Mouse (Mus musculus): ENCODE measurements at regions not wholly inside any gene's neighbourhood (a gene's known extent, or its start where the extent isn't known, plus 50 kb on each side); places are given as distances from the start of the nearest gene placed in this dataset.

DNA sequence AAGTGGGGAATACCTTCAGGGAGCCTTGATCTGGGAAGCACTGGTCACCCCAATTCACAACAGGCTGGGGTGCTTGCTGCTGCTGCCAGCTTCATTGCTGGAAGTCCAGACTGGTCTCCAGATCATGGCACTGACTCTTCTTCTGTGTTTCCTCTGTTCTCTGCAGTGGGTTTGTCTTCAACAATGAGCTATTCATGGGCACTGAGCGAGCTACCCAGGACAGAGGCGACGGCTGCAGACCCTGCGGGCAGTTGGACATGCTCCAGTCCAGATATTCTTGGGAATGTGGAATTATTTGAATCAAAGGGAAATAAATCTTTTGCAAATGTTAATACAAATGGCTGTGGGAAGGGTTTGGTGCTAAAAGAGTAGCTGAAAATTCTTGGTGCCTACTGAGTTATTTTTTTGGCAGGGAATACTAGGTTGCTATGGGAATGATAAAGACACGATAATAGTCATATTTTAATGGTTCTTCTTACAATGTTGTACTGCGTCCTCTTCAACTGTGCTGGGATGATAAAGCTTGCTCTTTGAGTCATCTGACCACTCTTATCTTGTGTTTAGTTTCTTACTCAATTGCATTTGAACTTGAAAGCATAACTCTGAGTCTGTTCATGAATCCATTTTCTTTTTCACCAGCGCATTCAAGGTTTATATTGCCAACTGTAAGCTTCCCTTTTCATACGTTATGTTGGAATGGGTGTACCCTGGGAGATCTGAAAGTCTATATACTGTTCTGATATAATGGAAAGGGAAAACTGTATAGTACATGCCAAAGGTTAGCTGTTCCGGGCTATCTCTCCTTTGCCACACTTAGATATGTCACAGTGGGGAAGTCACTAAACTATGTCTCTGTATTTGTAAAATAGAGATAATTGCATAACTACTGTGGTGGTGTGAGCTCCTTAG is 120.1 kb upstream of the Map3k1 start:
- TF ChIP-seq CEBPB (IDR thresholded peaks at IDR 0.05; ENCODE audit: insufficient read depth, poor library complexity, severe bottlenecking) (no peak), POLR2A (IDR thresholded peaks at IDR 0.05; ENCODE audit: insufficient read length, low read depth) (no peak), TCF12 (IDR thresholded peaks at IDR 0.05; ENCODE audit: insufficient read depth, poor library complexity, severe bottlenecking) (no peak), REST (IDR thresholded peaks at IDR 0.05; ENCODE audit: insufficient read depth, insufficient read length) (no peak), USF1 (IDR thresholded peaks at IDR 0.05; ENCODE audit: low read depth) (no peak)
- no peaks in the 10 kb centered on the region for H3K36me3 ChIP-seq (ENCODE audit: control insufficient read depth, insufficient read depth)

DNA sequence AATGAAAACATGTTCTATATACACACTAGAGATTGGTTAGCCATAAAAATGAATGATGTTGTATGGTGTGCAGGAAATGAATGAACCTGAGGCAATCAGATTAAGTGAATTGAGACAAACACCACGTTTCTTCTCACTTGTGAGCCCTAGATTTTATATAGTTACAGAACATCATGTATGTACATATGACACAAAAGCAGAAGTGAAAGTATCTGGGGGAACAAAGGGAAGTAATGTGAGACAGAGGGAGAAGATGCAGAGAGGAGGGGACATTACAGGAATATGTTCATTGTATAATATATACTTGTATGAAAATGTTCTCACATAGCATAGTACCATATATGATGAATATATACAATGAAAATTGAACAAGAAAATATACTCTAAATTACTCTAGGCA is 121.1 kb upstream of the Map3k1 start:
- no peak overlapping the region for H3K4me3 ChIP-seq
- H3K79me2 ChIP-seq (ENCODE audit: control insufficient read depth, insufficient read depth) = no peaks in the 10 kb centered on the region
- TF ChIP-seq POLR2A (IDR thresholded peaks at IDR 0.05; ENCODE audit: insufficient read length, low read depth) (no peak), MAX (IDR thresholded peaks at IDR 0.05; ENCODE audit: low read depth) (no peak), SRF (IDR thresholded peaks at IDR 0.05; ENCODE audit: control insufficient read depth, insufficient read length, low read depth) (no peak), TCF3 (IDR thresholded peaks at IDR 0.05; ENCODE audit: insufficient read length, low read depth) (no peak)

More for the DNA sequence above, 120.1 kb upstream of the Map3k1 start:
- no peak overlapping the region for H3K4me3 ChIP-seq
- H3K4me2 ChIP-seq (ENCODE audit: low read depth) = no peak overlapping the region
- no peaks in the 10 kb centered on the region for H3K27me3 ChIP-seq (ENCODE audit: control insufficient read depth, insufficient read depth, insufficient read length)
- H3K79me2 ChIP-seq (ENCODE audit: control insufficient read depth, insufficient read depth) = no peaks in the 10 kb centered on the region
- no peak overlapping the region for H3ac ChIP-seq (ENCODE audit: control insufficient read depth, insufficient read length)

DNA sequence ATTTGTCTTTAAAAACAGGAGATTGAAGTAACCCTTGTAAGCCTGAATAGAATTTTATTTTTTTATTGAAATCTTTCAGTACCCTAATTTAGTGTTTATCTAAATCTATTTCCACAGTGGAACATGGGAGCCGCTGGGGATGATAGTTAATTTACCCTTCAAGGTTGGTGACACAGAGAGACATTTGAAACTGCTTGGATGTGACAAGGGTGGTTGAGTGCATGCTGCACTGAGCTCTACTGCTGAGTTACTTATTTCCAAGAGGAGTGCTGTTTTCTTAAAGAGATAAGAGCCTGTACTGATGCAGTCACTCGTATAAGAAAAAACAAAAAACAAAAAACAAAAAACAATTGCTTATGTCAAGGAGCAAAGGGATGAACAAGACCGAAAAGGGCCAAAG is 123.7 kb upstream of the Map3k1 start:
- Histone ChIP-seq H3K4me3 (no peak overlapping the region), H3K27me3 (ENCODE audit: control insufficient read depth, insufficient read depth, insufficient read length) (no peaks in the 10 kb centered on the region), H3K36me3 (ENCODE audit: control insufficient read depth, insufficient read depth) (no peaks in the 10 kb centered on the region), H3K79me2 (ENCODE audit: control insufficient read depth, insufficient read depth) (no peaks in the 10 kb centered on the region), H3K4me2 (ENCODE audit: low read depth) (no peak overlapping the region), H3ac (ENCODE audit: control insufficient read depth, insufficient read length) (no peak overlapping the region)
- TF ChIP-seq E2F4 (IDR thresholded peaks at IDR 0.05; ENCODE audit: insufficient read depth) = no peak
- TF ChIP-seq MYOD1 (IDR thresholded peaks at IDR 0.05; ENCODE audit: control insufficient read depth in 1 of 3, insufficient read length in 2 of 3, low read depth in 2 of 3) = no peak
- no peak for TF ChIP-seq MAX (IDR thresholded peaks at IDR 0.05; ENCODE audit: low read depth)
- TF ChIP-seq REST (IDR thresholded peaks at IDR 0.05; ENCODE audit: insufficient read depth, insufficient read length) = no peak
- TF ChIP-seq POLR2A (IDR thresholded peaks at IDR 0.05; ENCODE audit: insufficient read length, low read depth) = no peak
- no peak for TF ChIP-seq USF1 (IDR thresholded peaks at IDR 0.05; ENCODE audit: low read depth)
- TF ChIP-seq POLR2AphosphoS2 (IDR thresholded peaks at IDR 0.05; ENCODE audit: insufficient read length, low read depth) = no peak
- TF ChIP-seq SRF (IDR thresholded peaks at IDR 0.05; ENCODE audit: control insufficient read depth, insufficient read length, low read depth) = no peak
- TF ChIP-seq MYOG (IDR thresholded peaks at IDR 0.05; ENCODE audit: control insufficient read depth in 1 of 3, insufficient read depth in 1 of 3, insufficient read length in 2 of 3, low read depth in 2 of 3) = no peak
- TF ChIP-seq TCF3 (IDR thresholded peaks at IDR 0.05; ENCODE audit: insufficient read length, low read depth) = no peak
- TF ChIP-seq TCF12 (IDR thresholded peaks at IDR 0.05; ENCODE audit: insufficient read depth, poor library complexity, severe bottlenecking) = no peak
- TF ChIP-seq CEBPB (IDR thresholded peaks at IDR 0.05; ENCODE audit: insufficient read depth, poor library complexity, severe bottlenecking) = no peak

More for the DNA sequence above, 121.1 kb upstream of the Map3k1 start:
- no peak overlapping the region for H3K4me2 ChIP-seq (ENCODE audit: low read depth)
- no peaks in the 10 kb centered on the region for H3K27me3 ChIP-seq (ENCODE audit: control insufficient read depth, insufficient read depth, insufficient read length)
- H3ac ChIP-seq (ENCODE audit: control insufficient read depth, insufficient read length) = no peak overlapping the region
- no peaks in the 10 kb centered on the region for H3K36me3 ChIP-seq (ENCODE audit: control insufficient read depth, insufficient read depth)

DNA sequence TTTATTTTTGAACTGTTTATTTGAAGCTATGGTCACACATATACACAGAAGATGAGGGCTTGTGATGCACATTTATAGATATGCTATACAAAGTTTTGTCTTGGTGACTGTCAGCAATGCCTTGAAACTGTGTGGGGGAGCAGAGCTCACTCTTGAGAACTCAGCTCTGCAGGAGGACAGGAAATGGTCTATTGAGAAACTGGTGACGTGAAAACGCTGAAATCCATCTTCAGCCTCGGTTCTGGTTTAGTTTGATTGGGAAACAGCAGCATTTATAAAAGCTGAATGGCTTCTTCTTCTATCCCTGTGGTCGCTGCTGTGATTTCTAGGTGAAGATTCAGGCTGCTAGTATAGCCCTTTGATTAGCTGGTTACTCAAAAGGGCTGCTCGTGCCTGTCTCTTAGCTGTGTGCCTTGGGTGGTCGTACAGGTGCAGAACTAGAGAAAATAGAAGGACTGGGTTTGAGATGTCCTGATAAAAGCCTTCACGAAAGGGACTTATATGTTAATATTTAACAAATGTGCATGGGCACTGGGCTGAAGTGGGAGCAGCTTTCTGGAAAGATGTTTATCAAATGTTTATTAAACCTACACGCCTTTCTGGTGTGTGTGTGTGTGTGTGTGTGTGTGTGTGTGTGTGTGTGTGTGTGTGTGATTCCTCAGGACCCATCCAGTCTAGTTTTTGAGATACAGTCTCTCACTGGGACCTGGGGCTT is 124.9 kb upstream of the Map3k1 start:
- H3K79me2 ChIP-seq (ENCODE audit: control insufficient read depth, insufficient read depth) = no peaks in the 10 kb centered on the region
- no peaks in the 10 kb centered on the region for H3K27me3 ChIP-seq (ENCODE audit: control insufficient read depth, insufficient read depth, insufficient read length)
- H3K4me3 ChIP-seq = no peak overlapping the region
- TF ChIP-seq MAX (IDR thresholded peaks at IDR 0.05; ENCODE audit: low read depth) = no peak
- TF ChIP-seq E2F4 (IDR thresholded peaks at IDR 0.05; ENCODE audit: insufficient read depth) = no peak
- no peak for TF ChIP-seq USF1 (IDR thresholded peaks at IDR 0.05; ENCODE audit: low read depth)
- TF ChIP-seq CEBPB (IDR thresholded peaks at IDR 0.05; ENCODE audit: insufficient read depth, poor library complexity, severe bottlenecking) = no peak
- TF ChIP-seq MYOG (IDR thresholded peaks at IDR 0.05; ENCODE audit: control insufficient read depth in 1 of 3, insufficient read depth in 1 of 3, insufficient read length in 2 of 3, low read depth in 2 of 3) = no peak
- no peak for TF ChIP-seq TCF3 (IDR thresholded peaks at IDR 0.05; ENCODE audit: insufficient read length, low read depth)
- TF ChIP-seq POLR2AphosphoS2 (IDR thresholded peaks at IDR 0.05; ENCODE audit: insufficient read length, low read depth) = no peak
- no peak for TF ChIP-seq REST (IDR thresholded peaks at IDR 0.05; ENCODE audit: insufficient read depth, insufficient read length)
- no peak for TF ChIP-seq POLR2A (IDR thresholded peaks at IDR 0.05; ENCODE audit: insufficient read length, low read depth)
- TF ChIP-seq SRF (IDR thresholded peaks at IDR 0.05; ENCODE audit: control insufficient read depth, insufficient read length, low read depth) = no peak
- no peak for TF ChIP-seq MYOD1 (IDR thresholded peaks at IDR 0.05; ENCODE audit: control insufficient read depth in 1 of 3, insufficient read length in 2 of 3, low read depth in 2 of 3)
- H3K36me3 ChIP-seq (ENCODE audit: control insufficient read depth, insufficient read depth) = no peaks in the 10 kb centered on the region
- H3ac ChIP-seq (ENCODE audit: control insufficient read depth, insufficient read length) = no peak overlapping the region
- H3K4me2 ChIP-seq (ENCODE audit: low read depth) = no peak overlapping the region

All from myocyte (in vitro differentiated cells).